Mouse (Mus musculus) intestine, embryonic 14.5 days (tissue): ENCODE measurements at regions not wholly inside any gene's neighbourhood (a gene's known extent, or its start where the extent isn't known, plus 50 kb on each side); places are given as distances from the start of the nearest gene placed in this dataset.

ENCODE experiments used
- ATAC-seq: fragments of 200-750 bp; cut with Nextera tagmentation; replicated peaks from 2 replicates; pipeline ENCODE4 v1.8.0; 2017; ENCODE audit warnings: low read depth, moderate number of reproducible peaks, moderate TSS enrichment, moderate library complexity; ENCODE audit not compliant: low FRiP score, low TSS enrichment
- DNase-seq: peaks from one replicate; pipeline ENCODE4 v3.0.0-alpha.2; 2018; ENCODE audit warnings: low spot score
- H3K27ac ChIP-seq: fragments of 300-500 bp; sonication (generic); 2 replicates; pipeline ENCODE4 v1.5.1; 2014; ENCODE audit warnings: low read depth, mild to moderate bottlenecking, control low read depth
- H3K27me3 ChIP-seq: fragments of 300-500 bp; sonication (generic); replicated peaks from 2 replicates; pipeline ENCODE4 v1.6.1; 2014; ENCODE audit warnings: low read length, control low read depth; ENCODE audit not compliant: control insufficient read depth, insufficient read depth
- H3K36me3 ChIP-seq: fragments of 300-500 bp; sonication (generic); 2 replicates; pipeline ENCODE4 v1.6.1; 2014; ENCODE audit warnings: low read length, control low read depth; ENCODE audit not compliant: control insufficient read depth, insufficient read depth
- H3K4me1 ChIP-seq: fragments of 300-500 bp; sonication (generic); replicated peaks from 2 replicates; pipeline ENCODE4 v1.6.1; 2014; ENCODE audit warnings: low read length, control low read depth, mixed read lengths; ENCODE audit not compliant: control insufficient read depth, insufficient read depth
- H3K4me2 ChIP-seq: fragments of 300-500 bp; sonication (generic); 2 replicates; pipeline ENCODE4 v1.6.1; 2014; ENCODE audit warnings: low read length
- H3K4me3 ChIP-seq: fragments of 300-500 bp; sonication (generic); 2 replicates; pipeline ENCODE4 v1.5.1; 2014; ENCODE audit warnings: low read depth, low read length, control low read depth, mixed read lengths
- H3K9ac ChIP-seq: fragments of 300-500 bp; sonication (generic); 2 replicates; pipeline ENCODE4 v1.6.1; 2014; ENCODE audit warnings: mild to moderate bottlenecking, low read length
- H3K9me3 ChIP-seq: fragments of 300-500 bp; sonication (generic); 2 replicates; pipeline ENCODE4 v1.6.1; 2016; ENCODE audit warnings: low read length, control low read depth; ENCODE audit not compliant: control insufficient read depth
- WGBS: fragments of 180-500 bp; shearing (Covaris S2); extraction: QIAGEN DNeasy Blood & Tissue Kit; methylation state at CpG from one replicate; pipeline ENCODE4 v1.1.7; 2014; 5-methylcytosine and 5-hydroxymethylcytosine counted together

DNA sequence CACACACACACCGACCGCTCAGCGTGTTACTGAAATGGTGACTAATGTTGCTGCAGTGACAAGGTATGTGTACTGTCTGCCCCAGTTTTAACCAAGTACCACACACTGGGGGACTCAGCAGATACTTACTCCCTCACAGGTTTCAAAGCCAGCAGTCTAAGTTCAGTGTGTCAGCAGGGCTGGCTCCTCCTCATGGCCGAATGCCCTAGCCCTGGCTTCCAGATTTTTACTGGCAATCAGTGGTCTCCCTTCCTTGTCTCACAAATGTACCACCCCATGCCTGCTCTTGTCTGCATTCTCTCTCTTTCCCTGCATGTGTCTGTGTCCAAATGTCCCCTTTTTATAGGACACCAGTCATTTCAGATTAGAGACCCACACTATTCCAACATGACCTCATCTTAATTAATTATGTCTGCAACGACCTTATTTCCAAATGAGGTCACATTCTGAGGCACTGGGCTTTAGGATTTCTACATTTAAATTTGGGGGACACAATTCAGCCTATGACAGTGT, 114.7 kb downstream of the Uri1 start:
- WGBS: 75% methylated on average over 5 of the region's 5 CpGs
- Histone ChIP-seq H3K36me3 (no peaks in the 10 kb centered on the region), H3K27me3 (no peaks in the 10 kb centered on the region), H3K27ac (no peak overlapping the region), H3K9me3 (no peaks in the 10 kb centered on the region), H3K4me2 (no peak overlapping the region), H3K4me3 (no peak overlapping the region), H3K4me1 (peaks cover 9% of the 10 kb centered on the region), H3K9ac (no peak overlapping the region)
- ATAC-seq (no peak), DNase-seq (no peak)

DNA sequence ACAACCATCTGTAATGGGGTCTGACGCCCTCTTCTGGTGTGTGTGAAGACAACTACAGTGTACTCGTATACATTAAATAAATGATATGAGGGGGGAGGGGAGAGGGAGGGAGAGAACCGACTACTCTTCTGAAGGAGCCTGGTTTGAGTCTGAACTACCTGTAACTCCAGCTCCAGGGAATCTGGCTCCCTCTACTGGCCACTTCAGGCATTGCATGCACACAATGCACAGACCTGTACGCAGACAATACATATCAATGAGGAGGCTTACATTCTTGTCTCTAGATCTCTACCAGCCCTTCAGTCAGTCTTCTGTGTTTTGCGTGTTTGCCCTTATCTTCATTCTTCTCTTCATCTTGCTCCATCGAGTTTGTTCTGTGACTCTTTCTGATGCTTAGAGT, 120.4 kb upstream of the Zfp536 start:
- Histone ChIP-seq H3K27ac (no peak overlapping the region), H3K4me2 (no peak overlapping the region), H3K27me3 (no peaks in the 10 kb centered on the region), H3K9ac (no peak overlapping the region), H3K9me3 (no peaks in the 10 kb centered on the region), H3K4me3 (no peak overlapping the region), H3K36me3 (no peaks in the 10 kb centered on the region), H3K4me1 (no peaks in the 10 kb centered on the region)
- 84% methylated on average over 6 of the region's 6 CpGs for WGBS
- DNase-seq: peak; percentile 62
- ATAC-seq: no peak

DNA sequence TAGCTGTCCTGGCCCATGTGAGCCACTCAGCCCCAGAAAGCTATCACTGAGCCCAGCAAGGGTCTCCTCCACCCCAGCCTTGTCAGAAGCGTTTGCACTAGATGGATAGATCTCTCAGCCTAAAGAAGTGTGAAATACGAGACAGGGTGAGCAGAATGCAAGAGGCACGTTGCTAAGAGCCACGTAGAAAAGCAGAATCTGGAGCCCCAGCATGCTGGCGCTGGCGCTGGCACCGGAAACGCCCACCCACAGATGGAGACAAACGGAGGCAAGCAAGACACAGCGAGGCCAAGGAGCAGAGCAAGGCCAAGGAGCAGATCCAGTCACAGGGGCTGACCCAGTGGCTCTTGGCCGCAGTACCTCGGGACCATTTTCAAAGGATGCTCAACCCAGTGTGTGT, 100.9 kb upstream of the Zfp536 start:
- no peaks in the 10 kb centered on the region for H3K27me3 ChIP-seq
- H3K4me1 ChIP-seq: no peaks in the 10 kb centered on the region
- DNase-seq (no peak), ATAC-seq (no peak)
- no peak overlapping the region for H3K4me2 ChIP-seq
- no peak overlapping the region for H3K9ac ChIP-seq
- H3K36me3 ChIP-seq: no peaks in the 10 kb centered on the region
- H3K4me3 ChIP-seq: no peak overlapping the region
- 65% methylated on average over 12 of the region's 12 CpGs for WGBS
- no peak overlapping the region for H3K27ac ChIP-seq
- no peaks in the 10 kb centered on the region for H3K9me3 ChIP-seq

DNA sequence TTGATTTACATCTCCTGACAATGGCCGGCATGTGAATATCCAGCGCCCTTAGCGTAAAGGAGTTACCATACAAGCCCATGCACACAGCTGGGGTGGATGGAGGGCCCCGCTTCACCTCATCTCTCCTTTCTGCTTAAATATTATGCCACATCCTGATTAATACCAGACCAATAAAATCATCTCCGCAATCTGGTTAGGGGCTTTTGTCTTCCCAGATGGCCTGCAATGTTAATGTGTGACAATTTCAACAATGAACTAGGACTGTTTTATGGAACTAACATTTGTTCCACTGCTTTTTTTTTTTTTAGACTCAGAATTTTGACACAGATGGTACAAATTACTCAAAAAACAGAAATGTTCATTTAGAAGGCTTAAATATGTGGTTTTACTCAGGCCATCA, 97.5 kb upstream of the Zfp536 start:
- Histone ChIP-seq H3K27ac (no peak overlapping the region), H3K4me1 (no peaks in the 10 kb centered on the region), H3K4me2 (no peak overlapping the region), H3K36me3 (no peaks in the 10 kb centered on the region), H3K9me3 (no peaks in the 10 kb centered on the region), H3K27me3 (no peaks in the 10 kb centered on the region), H3K9ac (no peak overlapping the region), H3K4me3 (no peak overlapping the region)
- no peak for DNase-seq
- ATAC-seq: no peak
- 67% methylated on average over 5 of the region's 5 CpGs for WGBS

DNA sequence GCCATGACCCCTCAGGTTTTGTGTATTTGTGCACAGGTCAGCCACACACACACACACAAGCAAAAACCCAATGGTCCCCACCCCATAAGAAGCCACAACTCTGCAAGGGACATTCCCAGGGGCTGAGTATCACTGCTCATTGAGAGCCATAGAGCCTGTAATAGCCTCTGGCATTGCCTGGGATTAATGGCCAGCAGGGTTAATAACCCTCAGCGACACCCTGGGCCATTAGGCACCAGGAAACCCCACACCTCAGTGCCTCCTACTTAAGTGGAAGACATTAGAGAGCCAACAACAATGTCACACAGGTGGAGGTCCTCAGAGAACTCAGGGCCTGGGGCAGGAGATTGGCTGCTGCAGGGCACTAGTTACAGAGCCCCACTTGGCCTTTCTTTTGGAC, 93.0 kb upstream of the Zfp536 start:
- no peak overlapping the region for H3K4me3 ChIP-seq
- H3K27ac ChIP-seq: no peak overlapping the region
- H3K4me2 ChIP-seq: no peak overlapping the region
- no peaks in the 10 kb centered on the region for H3K36me3 ChIP-seq
- no peaks in the 10 kb centered on the region for H3K9me3 ChIP-seq
- H3K9ac ChIP-seq: no peak overlapping the region
- 42% methylated on average over 1 of the region's 1 CpGs for WGBS
- DNase-seq (no peak), ATAC-seq (no peak)
- no peaks in the 10 kb centered on the region for H3K4me1 ChIP-seq
- no peaks in the 10 kb centered on the region for H3K27me3 ChIP-seq

DNA sequence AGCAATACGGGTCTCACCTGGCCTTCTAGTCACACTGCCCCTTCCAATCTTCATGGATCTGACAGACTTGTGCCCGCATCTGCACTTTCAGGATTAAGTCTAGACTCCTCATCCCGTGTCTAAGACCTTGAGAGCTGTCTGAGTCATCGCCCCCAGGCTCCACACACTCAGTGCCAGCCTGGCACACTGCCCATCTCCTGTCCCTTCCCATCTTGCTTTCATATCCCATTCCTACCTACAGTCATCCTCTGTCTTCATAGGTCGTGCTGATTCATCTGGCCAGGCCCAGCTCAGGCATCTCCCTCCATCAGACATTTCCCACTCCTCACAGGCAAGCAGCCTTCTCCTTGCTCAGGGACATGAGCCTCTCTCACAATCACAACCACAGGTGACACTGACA, 78.0 kb upstream of the Zfp536 start:
- no peak for DNase-seq
- no peaks in the 10 kb centered on the region for H3K27me3 ChIP-seq
- WGBS: 89% methylated on average over 5 of the region's 5 CpGs

DNA sequence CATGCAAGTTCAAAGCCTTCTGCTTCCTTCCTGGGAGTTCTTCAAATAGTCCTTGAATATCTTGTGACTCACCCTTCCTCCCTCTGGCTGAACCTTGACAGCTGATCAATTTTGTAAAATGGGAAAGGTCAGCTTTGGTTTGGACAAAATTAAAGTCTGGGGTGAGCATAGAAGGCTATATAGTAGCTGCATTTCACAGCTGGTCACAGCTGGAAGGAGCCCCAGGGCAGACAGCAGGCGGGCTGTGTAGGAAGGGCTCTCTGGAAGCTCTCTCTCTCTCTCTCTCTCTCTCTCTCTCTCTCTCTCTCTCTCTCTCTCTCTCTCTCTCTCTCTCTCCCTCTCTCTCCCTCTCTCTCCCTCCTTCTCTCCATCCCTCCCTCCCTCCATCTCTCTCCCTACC, 71.8 kb upstream of the Zfp536 start:
- Histone ChIP-seq H3K27me3 (no peaks in the 10 kb centered on the region), H3K4me1 (0 out of 2 replicates have a peak, but pooled peaks cover 9% of the 10 kb centered on the region), H3K36me3 (no peaks in the 10 kb centered on the region), H3K4me3 (no peak overlapping the region), H3K9me3 (no peaks in the 10 kb centered on the region), H3K4me2 (no peak overlapping the region), H3K9ac (no peak overlapping the region), H3K27ac (0 out of 2 replicates have a peak overlapping the region, but pooled peaks have one; percentile 34)
- DNase-seq (no peak), ATAC-seq (no peak)
- 36% methylated on average over 1 of the region's 1 CpGs for WGBS

More for the DNA sequence above, 78.0 kb upstream of the Zfp536 start:
- no peak for ATAC-seq
- H3K36me3 ChIP-seq: no peaks in the 10 kb centered on the region
- no peak overlapping the region for H3K4me3 ChIP-seq
- no peaks in the 10 kb centered on the region for H3K9me3 ChIP-seq
- no peak overlapping the region for H3K4me2 ChIP-seq
- H3K9ac ChIP-seq: no peak overlapping the region
- no peaks in the 10 kb centered on the region for H3K4me1 ChIP-seq
- no peak overlapping the region for H3K27ac ChIP-seq

DNA sequence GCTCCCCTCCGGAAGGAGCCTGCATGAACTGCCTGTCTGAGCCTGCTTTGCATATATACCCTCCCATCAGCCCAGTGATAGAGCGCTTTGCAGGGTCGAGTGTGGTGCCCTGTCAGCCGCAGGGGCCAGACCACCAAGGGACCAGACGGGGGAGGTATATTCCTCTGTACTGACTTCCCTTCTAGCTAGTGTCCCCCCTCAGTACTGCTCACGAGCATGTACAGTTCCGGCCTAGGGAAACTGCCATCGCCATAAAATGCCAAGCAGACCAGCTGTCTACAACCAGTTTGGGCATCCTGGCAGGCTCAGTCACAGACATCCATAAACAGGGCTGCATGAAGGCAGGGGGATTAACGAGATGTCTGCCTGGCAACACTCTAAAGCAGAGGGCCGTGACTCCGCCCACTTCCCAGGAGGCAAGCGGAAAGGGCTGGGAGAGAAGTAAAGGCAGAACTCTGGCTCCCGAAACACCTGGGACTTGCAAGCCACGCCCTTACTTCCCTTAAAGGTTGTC, 68.6 kb upstream of the Zfp536 start:
- Histone ChIP-seq H3K36me3 (no peaks in the 10 kb centered on the region), H3K4me2 (peak overlapping the region; percentile 54), H3K9ac (0 out of 2 replicates have a peak overlapping the region, but pooled peaks have one; percentile 17), H3K9me3 (no peaks in the 10 kb centered on the region), H3K27ac (no peak overlapping the region), H3K4me1 (0 out of 2 replicates have a peak, but pooled peaks cover 9% of the 10 kb centered on the region), H3K4me3 (peak overlapping the region; percentile 20), H3K27me3 (no peaks in the 10 kb centered on the region)
- 2% methylated on average over 14 of the region's 14 CpGs for WGBS
- DNase-seq: peak; percentile 74
- peak; percentile 71 for ATAC-seq

DNA sequence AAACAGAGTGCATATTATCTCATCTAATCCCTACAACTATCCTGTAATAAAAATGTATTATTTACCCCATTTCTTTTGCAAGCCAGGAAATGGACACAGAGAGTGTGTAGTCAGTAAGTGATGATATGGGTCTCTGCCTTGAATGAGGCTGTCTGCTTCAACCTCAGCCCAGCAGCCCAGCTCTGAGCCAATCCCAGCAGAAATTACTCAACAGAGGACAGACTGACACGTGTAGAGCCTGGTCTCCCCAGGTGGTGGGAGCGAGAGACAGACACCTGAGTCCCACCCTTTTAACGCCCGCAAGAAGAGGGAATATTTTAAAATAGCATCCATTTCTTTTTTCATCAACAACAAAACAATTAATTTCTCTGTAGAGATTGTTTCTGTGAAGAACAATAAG, 68.1 kb upstream of the Zfp536 start:
- no peak for ATAC-seq
- no peak for DNase-seq
- H3K9me3 ChIP-seq: no peaks in the 10 kb centered on the region
- 0 out of 2 replicates have a peak, but pooled peaks cover 9% of the 10 kb centered on the region for H3K4me1 ChIP-seq
- no peaks in the 10 kb centered on the region for H3K27me3 ChIP-seq
- peak overlapping the region; percentile 20; the same call in 1 of the 2 replicates for H3K4me3 ChIP-seq
- H3K4me2 ChIP-seq: peak overlapping the region; percentile 54
- no peak overlapping the region for H3K27ac ChIP-seq
- 34% methylated on average over 4 of the region's 4 CpGs for WGBS
- no peaks in the 10 kb centered on the region for H3K36me3 ChIP-seq
- no peak overlapping the region for H3K9ac ChIP-seq
